Mouse (Mus musculus) kidney, adult 9 months (tissue): ENCODE measurements at regions not wholly inside any gene's neighbourhood (a gene's known extent, or its start where the extent isn't known, plus 50 kb on each side); places are given as distances from the start of the nearest gene placed in this dataset.
A peak's percentile ranks its signal among the peaks of the same experiment; 100 is the strongest.
"Not testable (repeated sequence)": the region's sequence is repeated elsewhere in the genome, so short reads cannot be mapped to it uniquely, and the experiment has no call there.

ENCODE experiments used
- DNase-seq: peaks from one replicate; pipeline ENCODE4 v3.0.0; 2022

DNA sequence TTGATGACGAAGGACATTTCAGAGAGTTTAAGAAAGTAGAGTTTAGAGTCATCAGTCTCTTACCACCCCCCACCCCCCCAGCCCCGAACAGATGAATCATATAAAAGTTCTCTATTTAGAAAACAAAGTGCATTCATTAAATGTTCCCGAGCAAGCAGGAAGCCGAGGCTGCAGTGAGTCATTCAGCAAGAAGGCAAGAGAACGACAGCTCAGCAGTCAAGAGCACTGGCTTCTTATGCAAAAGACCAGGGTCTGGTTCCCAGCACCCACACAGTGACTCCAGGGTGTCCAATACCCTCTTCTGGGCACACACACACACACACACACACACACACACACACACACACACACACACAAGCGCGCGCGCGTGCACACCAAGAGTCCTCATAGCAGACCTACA lies 107.0 kb upstream of the Spata13 start:
- no peak for DNase-seq

DNA sequence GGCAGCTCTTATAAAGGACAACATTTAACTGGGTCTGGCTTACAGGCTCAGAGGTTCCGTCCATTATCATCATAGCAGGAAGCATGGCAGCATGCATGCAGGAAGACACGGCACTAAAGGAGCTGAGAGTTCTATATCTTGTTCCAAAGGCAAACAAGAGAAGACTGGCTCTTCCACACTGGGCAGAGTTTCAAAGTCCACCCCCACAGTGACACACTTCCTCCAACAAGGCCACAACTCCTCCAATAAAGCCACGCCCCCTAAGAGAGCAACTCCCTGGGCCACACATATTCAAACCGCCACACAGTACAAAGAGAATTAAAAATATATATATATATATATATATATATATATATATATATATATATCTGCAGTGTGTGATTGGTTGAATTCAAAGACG lies 105.8 kb upstream of the Spata13 start:
- peak; percentile 56 for DNase-seq

DNA sequence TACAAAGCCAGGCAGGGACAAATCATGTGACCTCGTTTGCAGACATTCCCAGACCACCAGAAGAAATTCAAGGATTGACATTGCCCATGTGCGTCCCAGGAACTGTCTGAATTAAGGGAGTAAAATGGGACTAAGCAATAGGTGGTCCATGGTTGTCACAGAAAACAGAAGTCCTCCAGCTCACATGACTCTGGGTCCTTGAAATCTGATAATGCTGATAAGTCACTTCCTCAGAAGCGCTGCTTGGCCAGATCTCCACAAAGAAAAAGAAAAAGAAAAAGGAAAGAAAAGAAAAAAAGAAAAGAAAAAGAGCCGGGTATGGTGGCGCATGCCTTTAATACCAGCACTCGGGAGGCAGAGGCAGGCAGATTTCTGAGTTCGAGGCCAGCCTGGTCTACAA lies 105.3 kb upstream of the Spata13 start:
- no peak for DNase-seq

DNA sequence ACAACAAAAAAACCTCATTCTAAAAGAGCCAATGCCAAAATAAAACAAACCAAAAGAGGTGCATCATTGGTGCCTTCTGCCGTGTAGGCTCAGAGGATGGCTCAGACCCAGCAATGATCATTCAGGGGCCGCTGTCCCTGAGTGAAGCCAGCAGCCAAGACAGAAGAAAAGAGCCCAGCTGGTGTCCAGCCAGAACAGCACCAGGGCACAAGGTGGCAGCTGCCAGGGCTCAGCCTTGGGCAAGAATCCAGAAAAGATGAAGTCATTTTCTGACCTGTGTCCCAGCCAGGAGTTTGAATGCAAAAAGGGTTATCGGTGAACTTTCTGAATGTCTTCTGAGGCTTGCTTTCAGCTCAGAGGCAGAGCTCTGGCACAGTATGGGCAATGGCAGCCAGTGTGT lies 104.8 kb upstream of the Spata13 start:
- peak; percentile 85 for DNase-seq

DNA sequence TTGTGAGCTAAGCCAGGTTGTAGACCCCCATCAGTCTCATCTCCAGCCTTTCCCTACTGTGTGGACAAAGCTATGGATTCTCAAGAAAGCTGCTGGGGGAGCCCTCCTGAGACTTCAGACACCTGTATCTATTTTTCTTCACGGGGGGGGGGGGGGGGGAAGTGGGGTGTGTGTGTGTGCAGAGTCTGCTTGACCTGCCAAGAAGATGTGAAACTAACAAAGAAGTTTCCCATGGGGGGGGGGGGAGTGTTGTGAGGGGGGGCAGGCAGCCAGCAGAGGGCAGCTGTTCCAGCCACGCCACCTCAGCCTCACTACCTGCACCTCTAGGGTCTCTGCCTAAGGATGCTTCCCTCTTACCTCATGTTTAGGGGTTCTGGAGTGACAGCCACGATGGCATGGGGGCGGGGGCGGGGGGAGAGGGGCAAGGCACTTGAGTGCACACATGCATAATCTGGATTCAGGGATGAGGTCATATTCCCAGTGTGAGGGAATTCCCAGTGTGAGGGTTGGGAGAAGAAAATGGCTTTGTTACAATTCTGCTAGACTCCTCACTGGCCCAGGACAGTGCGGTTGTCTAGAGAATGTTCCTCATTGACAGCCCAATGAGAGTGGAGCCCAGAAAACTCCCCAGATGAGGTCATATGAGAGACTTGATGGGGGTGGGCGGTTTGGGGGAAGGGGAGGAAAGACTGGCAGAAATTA lies 104.0 kb upstream of the Spata13 start:
- DNase-seq = no peak

DNA sequence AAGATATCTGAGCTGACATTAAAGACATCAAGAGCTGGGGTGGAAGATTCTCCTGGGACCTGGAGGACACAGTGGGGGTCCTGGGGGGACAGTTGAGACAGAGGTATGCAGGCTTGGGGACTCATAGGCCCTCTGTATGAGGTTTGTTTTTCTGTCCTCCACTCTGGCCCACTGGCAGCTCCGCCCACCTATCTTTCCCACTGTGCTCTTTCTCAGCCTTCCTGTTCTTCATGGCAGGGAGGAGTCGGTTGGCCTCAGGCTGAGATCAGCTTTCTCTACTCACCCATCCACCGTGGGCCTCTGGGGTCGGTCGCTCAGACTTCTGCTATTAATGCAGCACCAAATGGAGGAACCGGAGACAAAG lies 103.5 kb upstream of the Spata13 start:
- DNase-seq = no peak

DNA sequence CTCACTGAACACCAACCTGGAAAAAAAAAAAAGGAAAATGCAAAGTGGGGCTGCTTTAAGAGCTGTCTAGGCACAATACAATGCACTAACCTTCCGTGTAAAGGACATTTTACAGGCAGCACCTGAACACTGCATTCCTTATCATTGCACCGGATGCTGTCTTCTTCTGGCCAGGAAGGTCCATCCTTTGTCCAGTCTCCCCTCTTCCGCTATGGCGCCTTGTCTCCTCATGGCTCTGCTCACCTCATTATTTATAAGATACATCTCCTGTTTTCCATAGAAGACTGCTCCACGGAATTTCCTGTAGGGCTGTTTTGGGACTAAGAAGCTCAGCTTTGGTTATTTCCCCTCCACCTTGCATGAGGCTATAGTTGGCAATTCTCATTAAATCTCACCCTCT lies 102.8 kb upstream of the Spata13 start:
- peak; percentile 44 for DNase-seq

DNA sequence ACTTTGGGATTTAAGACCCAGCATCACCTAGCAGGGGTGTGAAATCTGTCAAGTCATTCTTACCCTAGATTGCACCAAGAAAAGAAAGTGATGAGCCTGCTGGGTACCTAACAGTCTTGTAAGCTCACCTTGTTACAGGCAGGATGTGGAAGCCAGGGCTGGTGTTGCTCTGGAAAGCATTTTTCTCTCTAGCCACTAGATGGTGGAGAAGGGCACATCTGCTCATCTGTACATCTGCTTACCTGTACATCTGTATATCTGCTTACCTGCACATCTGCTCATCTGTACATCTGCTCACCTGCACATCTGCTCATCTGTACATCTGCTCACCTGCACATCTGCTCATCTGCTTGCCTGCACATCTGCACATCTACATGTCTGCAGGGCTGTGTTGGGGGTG lies 102.0 kb upstream of the Spata13 start:
- DNase-seq = no peak

DNA sequence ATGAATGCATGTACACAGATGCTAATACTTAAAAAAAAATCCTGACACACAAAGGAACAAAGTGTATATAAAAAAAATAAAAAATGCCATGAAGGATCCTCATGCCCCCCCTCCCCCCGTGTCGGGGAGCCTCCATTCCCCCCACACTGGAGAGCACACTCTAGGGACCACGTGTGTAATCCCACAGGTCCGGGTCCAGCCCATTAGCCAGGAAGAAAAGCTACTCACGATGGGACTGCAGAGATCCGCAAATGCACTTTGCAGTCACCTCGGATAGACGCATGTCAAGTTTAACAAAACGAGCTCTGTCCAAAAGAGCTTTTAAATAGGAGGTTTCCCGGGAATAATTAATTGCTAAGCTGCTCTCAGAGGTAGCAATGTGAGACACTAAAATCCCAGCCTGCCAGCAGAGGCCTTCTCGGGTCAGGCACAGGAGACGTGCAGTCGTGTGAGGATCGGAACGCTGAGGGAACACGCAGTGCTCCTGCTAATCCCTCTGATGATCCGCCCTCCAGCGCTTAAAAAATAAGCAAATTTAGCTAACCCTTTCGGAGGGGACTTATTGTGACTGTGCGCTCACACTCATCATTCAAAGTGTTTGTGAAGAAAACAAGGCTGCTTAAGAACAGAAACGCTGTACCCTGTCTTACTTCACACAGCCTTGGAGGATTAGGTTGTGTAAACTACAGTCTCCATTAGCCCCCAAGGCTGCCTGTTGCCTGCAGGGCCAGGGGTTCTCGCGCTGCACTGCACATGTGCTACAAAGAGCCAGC lies 100.2 kb upstream of the Spata13 start:
- DNase-seq = no peak

DNA sequence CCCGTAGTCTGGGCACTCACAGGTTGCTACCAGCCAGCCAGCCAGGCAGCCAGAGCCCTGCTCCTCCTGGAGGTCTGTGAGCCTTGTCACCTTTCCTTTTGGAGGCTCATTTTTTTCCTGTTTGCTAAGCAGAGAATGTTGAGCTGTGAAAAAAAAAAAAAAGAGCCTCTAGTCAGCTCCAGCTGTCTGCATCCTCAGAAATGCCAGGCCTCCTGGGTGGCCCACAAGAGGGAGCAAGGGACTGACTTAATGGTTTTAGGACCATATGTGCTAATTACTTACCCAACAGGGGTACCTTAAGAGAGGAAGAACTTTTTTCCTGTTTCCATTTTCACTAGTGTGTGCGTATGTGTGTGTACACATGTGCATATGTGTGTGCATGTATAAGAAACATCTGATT lies 94.8 kb upstream of the Spata13 start:
- DNase-seq = no peak

DNA sequence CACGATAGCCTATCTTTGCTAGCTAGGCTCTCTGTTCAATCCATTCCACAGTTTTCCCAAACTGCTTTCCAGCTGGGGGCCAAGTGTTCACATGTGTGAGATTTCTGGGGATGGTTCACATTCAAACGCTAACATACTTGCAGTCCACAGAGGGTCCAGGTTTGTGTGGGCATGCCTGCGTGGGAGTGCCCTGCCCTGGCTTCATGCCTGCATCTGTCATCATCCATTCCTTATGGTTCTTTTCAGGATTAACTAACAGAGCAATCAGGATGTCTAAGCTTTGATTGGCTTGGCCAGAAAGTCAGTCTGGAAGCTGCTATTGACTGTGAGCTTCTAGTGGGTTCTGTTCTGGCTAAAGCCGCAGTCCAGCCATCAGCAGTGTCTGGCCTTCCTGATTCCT lies 93.7 kb upstream of the Spata13 start:
- DNase-seq = no peak

DNA sequence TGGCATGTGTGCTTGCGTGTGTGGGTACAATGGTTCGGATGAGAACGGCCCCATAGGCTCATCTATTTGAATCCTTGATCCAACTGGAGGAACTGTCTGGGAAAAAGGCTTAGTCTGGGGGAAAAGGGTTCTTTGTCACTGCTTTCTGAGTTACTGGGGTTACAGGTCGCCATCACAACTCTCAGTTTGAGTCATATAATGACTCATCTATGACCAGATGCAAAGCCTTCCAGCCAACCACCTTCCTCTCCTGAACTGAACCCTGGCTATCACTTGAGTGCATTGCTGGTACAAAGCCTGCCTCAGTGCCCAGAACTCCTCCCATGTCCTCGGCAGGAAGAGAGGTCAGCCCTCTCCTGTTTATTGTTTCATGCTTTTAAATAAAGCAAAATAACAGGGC lies 92.2 kb upstream of the Spata13 start:
- no peak for DNase-seq

DNA sequence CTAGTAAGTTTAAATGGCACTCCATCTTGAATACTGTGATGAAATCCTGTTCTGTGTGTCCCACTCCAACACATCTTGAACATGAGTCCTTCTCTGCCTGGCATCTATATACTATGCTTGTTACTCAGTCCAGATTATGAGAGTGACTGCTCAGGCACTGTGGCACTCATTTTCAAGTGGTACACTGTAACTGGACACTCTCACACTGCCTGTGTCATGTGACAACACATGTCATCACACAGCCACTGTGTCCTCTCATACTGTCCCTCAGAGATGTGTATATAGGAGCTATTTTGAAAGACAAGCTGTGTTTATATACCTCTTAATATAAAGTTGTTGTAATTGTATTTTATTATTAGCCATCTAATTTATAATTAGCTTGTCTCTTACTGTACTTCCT lies 89.0 kb upstream of the Spata13 start:
- no peak for DNase-seq

DNA sequence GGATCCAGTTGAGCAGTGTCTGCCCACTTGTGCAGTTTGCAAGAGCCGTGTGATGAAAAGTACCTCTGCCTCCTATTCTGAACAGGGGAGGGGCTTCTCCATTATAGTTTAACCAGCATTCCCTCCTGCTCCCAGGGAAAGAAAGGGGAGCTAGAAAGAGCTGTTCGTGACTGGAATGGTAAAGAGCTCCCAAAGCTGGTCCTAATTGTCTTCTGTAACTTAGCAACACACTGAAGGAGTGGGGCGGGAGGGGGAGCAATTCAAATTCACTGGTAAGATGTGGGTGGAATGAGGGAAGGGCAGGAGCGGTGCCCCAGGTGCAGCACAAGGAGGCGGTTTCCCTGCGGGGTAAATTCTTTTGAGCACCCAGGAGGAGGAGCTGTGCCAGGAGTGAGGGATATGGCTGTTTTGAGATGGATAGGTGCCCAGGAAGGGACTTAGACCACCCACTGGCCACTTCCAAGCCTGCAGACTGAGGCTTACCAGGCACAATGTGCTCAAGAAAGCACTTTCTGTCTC lies 79.5 kb upstream of the Spata13 start:
- DNase-seq = peak; percentile 80

DNA sequence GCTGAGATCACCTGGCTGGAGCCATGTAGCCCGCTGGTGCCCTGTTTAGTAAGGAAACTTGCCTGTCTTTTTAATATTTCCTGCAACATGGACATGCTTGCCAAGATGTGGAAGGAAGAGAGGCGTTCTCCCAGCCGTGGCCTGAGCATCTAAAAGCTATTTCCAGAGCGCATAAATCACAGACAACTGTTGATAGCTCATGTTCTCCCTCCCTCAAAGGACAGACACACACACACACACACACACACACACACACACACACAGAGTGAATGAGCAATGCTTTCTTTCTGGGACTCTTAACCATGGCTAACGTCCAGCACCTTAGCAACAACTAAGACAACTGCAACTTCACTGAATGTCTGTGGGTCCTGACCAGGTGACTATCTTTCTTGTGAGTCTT lies 77.3 kb upstream of the Spata13 start:
- DNase-seq = peak; percentile 62

DNA sequence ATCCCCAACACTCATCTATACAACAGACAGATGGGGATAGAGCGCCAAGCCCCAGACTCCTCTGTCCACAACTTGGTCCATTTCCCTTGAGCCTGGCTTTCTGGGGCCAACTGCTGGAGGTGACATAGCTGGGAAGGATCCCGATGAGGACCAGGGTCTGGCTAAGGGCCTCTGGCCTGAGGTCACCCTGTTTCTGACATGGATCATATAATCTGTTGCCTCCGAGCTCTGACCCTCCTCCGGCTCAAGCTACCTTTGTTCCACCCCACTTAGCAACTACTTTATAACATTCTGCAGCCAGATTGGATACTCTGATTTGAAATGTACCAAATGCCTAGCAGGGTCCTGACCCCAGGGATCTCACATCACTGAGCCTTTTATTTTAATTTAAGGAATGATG lies 76.8 kb upstream of the Spata13 start:
- no peak for DNase-seq

DNA sequence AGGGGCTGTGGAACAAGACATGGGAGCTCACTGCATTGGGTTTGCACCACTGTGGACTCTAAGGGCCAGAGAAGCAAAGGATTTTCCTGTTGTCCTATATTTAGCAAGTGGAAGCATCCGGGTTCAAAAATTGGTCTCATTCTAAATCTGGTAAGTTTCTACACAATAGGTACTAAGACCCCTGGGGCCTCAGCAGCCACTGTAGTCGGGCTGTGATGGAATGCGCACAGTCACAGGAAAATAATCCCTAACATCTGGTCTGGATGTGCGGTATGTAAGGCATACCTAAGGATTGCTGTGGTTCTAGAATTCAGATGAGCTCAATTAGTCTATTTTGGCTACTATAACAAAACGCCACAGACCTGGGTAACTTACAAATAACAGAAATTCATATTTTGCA lies 74.4 kb upstream of the Spata13 start:
- DNase-seq = no peak

DNA sequence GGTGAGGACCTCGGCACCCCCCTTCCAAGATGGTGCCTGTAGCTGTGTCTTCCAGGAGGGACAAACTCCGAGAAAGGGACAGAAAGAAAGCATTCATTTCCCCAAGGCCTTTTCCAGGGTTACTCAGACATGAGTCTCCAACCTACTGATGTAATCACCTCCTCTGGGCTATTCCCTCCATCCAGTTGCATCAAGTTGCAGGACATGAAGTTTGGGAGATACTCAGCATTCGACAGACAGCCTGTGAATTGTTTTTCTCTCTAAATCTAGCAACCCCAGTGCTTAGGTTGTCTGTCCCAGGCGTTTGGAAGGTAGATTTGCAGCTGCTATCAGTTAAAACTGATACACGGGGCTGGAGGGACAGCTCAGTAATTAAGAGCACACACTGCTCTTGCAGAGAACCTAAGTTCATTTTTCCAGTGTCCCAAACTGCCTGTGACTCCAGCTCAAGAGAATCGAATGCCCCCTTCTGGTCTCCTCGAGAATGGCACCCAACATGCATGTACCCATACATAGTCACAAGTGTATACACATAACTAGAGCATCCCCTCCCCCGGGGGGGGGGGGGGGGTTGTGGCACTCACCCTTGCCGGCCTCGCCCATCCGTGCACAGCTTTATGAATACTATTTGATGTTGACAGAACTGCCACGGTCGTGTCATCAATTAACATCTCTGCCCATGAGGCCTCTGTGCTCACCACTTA lies 73.8 kb upstream of the Spata13 start:
- peak; percentile 50 for DNase-seq

DNA sequence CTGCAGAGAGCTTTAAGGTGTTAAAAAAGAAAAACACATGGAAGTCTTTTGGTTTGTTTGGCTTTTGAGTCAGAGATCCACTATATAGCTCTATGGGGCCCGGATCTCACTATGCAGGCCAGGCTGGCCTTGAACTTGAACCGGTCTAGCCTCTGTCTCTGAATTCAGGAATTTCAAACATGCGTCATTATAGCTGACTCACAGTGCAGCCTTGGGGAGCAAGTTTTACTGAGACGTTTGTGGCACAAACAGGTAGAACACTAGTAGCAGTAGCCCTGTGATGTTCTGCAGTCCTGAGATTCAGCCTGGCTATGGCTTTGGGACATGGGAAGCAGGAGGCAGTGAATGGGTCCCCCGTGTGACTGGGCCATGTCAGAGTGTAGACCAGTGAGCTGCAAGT lies 57.5 kb upstream of the Spata13 start:
- no peak for DNase-seq

DNA sequence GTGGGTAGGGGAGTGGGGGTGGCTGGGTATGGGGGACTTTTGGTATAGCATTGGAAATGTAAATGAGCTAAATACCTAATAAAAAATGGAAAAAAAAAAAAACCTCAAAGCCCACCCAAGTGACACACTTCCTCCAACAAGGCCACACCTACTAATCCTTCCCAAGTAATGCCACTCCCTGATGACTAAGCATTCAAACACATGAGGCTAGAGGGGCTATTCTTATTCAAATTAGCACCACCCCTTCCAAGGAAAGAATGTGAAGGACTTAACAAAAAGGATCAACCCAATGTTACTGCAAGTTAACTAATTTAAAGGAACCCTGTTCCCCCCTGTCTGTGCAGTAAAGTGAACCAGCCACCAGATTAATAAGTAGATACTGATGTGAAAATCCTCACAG lies 53.7 kb upstream of the Spata13 start:
- not testable (repeated sequence) for DNase-seq
